Mouse (Mus musculus): ENCODE data around the gene Crybb1.

Gene Crybb1

GRCm38 (mm10) chr5:112255426-112255825, at the start of gene Crybb1:
TSS of gene Crybb1 (plus strand) at chr5:112255815.
- DNase-seq: no peak

GRCm38 (mm10) chr5:112206543-112207255, 48.9 kb upstream of the Crybb1 start:
- no peak for DNase-seq

GRCm38 (mm10) chr5:112208321-112208720, 47.3 kb upstream of the Crybb1 start:
- DNase-seq: no peak

GRCm38 (mm10) chr5:112210104-112210503, 45.5 kb upstream of the Crybb1 start:
- peak; percentile 82 for DNase-seq

GRCm38 (mm10) chr5:112211911-112212310, 43.7 kb upstream of the Crybb1 start:
- no peak for DNase-seq

- DNase-seq: peak; percentile 25
Measured at GRCm38 (mm10) chr5:112212711-112213264, 42.8 kb upstream of the Crybb1 start.

GRCm38 (mm10) chr5:112213331-112214240, 42.0 kb upstream of the Crybb1 start:
- peak; percentile 56 for DNase-seq

- peak; percentile 90 for DNase-seq
Measured at GRCm38 (mm10) chr5:112214419-112214818, 41.2 kb upstream of the Crybb1 start.

GRCm38 (mm10) chr5:112215291-112215751, 40.3 kb upstream of the Crybb1 start:
- DNase-seq: peak; percentile 57

- DNase-seq: no peak
Measured at GRCm38 (mm10) chr5:112215801-112216251, 39.8 kb upstream of the Crybb1 start.

GRCm38 (mm10) chr5:112216335-112216734, 39.3 kb upstream of the Crybb1 start:
- DNase-seq: no peak

GRCm38 (mm10) chr5:112217031-112217430, 38.6 kb upstream of the Crybb1 start:
- no peak for DNase-seq

- no peak for DNase-seq
Measured at GRCm38 (mm10) chr5:112218679-112219078, 36.9 kb upstream of the Crybb1 start.

GRCm38 (mm10) chr5:112219398-112219797, 36.2 kb upstream of the Crybb1 start:
- DNase-seq: no peak

GRCm38 (mm10) chr5:112220203-112220602, 35.4 kb upstream of the Crybb1 start:
- no peak for DNase-seq

- no peak for DNase-seq
Measured at GRCm38 (mm10) chr5:112225591-112225990, 30.0 kb upstream of the Crybb1 start.

- DNase-seq: peak; percentile 52
Measured at GRCm38 (mm10) chr5:112227354-112227753, 28.3 kb upstream of the Crybb1 start.

- no peak for DNase-seq
Measured at GRCm38 (mm10) chr5:112227898-112228239, 27.7 kb upstream of the Crybb1 start.

GRCm38 (mm10) chr5:112228240-112229076, 27.2 kb upstream of the Crybb1 start:
- DNase-seq: peak; percentile 79

GRCm38 (mm10) chr5:112235806-112236205, 19.8 kb upstream of the Crybb1 start:
- no peak for DNase-seq

GRCm38 (mm10) chr5:112236631-112237030, 19.0 kb upstream of the Crybb1 start:
- no peak for DNase-seq

- DNase-seq: no peak
Measured at GRCm38 (mm10) chr5:112237439-112237838, 18.2 kb upstream of the Crybb1 start.
